Mouse (Mus musculus): ENCODE results near the gene Defa22. TPM values are rescaled to one million over a fixed set of nuclear protein-coding genes. Genes with fewer than 3 reads are reported as not detected.

Gene Defa22
- polyA plus RNA-seq (2021; fragmentation: Nextera tagmentation): not detected in 2 replicates
- long read RNA-seq, experiment 1: 0 reads
- long read RNA-seq, experiment 2: 0 reads

DNA sequence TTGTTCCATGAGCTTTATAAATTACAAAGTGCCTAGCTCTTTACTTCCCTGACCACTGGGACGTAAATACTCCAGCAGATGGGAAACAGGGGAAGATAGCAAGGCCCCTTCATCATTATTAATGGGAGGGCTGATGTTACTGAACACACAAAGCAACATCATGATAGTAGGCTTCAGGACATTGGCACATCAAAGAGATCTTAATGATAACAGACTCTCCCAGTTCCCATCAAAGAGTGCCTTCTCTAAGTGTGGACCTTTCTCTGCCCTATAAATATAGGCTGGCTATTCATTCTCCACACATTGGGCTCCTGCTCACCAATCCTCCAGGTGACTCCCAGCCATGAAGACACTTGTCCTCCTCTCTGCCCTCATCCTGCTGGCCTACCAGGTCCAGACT is at the start of gene Defa22:
Gene Defa22 (plus strand): TSS at position 301 of the 400 bp plus-strand sequence.

DNA sequence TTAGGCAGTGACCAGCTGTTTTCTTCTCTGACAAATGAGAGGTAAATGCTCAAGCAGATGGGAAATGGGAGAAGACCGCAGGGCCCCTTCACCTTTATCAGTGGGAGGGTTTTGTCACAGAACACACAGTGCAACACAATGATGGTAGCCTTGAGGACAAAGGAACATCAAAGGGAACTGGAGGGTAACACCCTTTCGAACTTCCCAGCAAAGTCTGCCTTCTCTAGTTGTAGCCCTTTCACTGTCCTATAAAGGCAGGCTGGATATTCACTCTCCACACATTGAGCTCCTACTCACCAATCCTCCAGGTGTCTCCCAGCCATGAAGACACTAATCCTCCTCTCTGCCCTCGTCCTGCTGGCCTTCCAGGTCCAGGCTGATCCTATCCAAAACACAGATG is 27.7 kb upstream of the Defa22 start, which contains the start of gene Defa30:
Gene Defa30 (plus strand): TSS at position 301 of the 400 bp plus-strand sequence.

GRCm38 (mm10) chr8:21191314-21191713 is 29.2 kb downstream of the Defa22 start, which contains the start of gene Defa31:
Defa31 (plus strand) TSS chr8:21191614.

GRCm38 (mm10) chr8:21201261-21201660 is 39.2 kb downstream of the Defa22 start, which contains the start of gene Gm15293:
Gm15293 (plus strand) TSS chr8:21201561.

Other genes starting within 250 kb of the Defa22 start
- gene Gm6040, start 240.2 kb upstream of the Defa22 start, polyA plus RNA-seq (2021; fragmentation: Nextera tagmentation): not detected in 2 replicates
- gene AY761185, start 217.6 kb upstream of the Defa22 start, polyA plus RNA-seq (2021; fragmentation: Nextera tagmentation): not detected in 2 replicates
- gene Defa21, start 136.7 kb upstream of the Defa22 start, polyA plus RNA-seq (2021; fragmentation: Nextera tagmentation): not detected in 2 replicates
- not detected in 2 replicates for gene Defa23, start 107.2 kb upstream of the Defa22 start, polyA plus RNA-seq (2021; fragmentation: Nextera tagmentation)
- not detected in 2 replicates for gene Defa35, start 97.2 kb upstream of the Defa22 start, polyA plus RNA-seq (2021; fragmentation: Nextera tagmentation)
- gene Defa25, start 77.8 kb upstream of the Defa22 start, polyA plus RNA-seq (2021; fragmentation: Nextera tagmentation): not detected in 2 replicates
- not detected in 2 replicates for gene Gm14851, start 66.2 kb upstream of the Defa22 start, polyA plus RNA-seq (2021; fragmentation: Nextera tagmentation)
- not detected in 2 replicates for gene Defa30, start 27.6 kb upstream of the Defa22 start, polyA plus RNA-seq (2021; fragmentation: Nextera tagmentation)
- gene Defa31, start 29.3 kb downstream of the Defa22 start, polyA plus RNA-seq (2021; fragmentation: Nextera tagmentation): not detected in 2 replicates
- gene Gm15293, start 39.3 kb downstream of the Defa22 start, polyA plus RNA-seq (2021; fragmentation: Nextera tagmentation): not detected in 2 replicates
- not detected in 2 replicates for gene Gm15292, start 87.5 kb downstream of the Defa22 start, polyA plus RNA-seq (2021; fragmentation: Nextera tagmentation)
- not detected in 2 replicates for gene Defa27, start 153.3 kb downstream of the Defa22 start, polyA plus RNA-seq (2021; fragmentation: Nextera tagmentation)
- gene Defa29, start 164.7 kb downstream of the Defa22 start, polyA plus RNA-seq (2021; fragmentation: Nextera tagmentation): not detected in 2 replicates
- not detected in 2 replicates for gene Defa2, start 216.2 kb downstream of the Defa22 start, polyA plus RNA-seq (2021; fragmentation: Nextera tagmentation)
- not detected in 2 replicates for gene Defa33, start 229.5 kb downstream of the Defa22 start, polyA plus RNA-seq (2021; fragmentation: Nextera tagmentation)

All from layer of hippocampus, adult 6 months (tissue).